16 mouse cellular contexts compared by ENCODE assay signal in genomic region chr19:59646231-59646630, GRCm38 (mm10).
"Had no signal": no experiment of that assay in that cellular context is flagged by ENCODE, and none has a peak within 500 bp of the region (broad histone marks: within the 10 kb centered on the region; RNA-seq: fewer than 3 reads in every experiment).

No protein-coding gene starts in this region.

- H3K27ac ChIP-seq: kidney, embryonic 15.5 days; left cerebral cortex, adult 2 months; liver, embryonic 13.5 days; midbrain, embryonic 13.5 days; neural tube, embryonic 13.5 days had no signal

- H3K4me3 ChIP-seq: kidney, embryonic 15.5 days; left cerebral cortex, adult 2 months; liver, embryonic 13.5 days; midbrain, embryonic 13.5 days; myocyte; neural tube, embryonic 13.5 days had no signal

- DNase-seq: kidney, adult 8-10 months; kidney, postnatal 10 days; kidney, postnatal 36 days; layer of hippocampus, postnatal 36 days; liver, embryonic 13.5 days; lung, adult 2 months; lung, postnatal 14 days; lung, postnatal 4 days; thymus, adult 18-20 months; thymus, postnatal 36 days had no signal

- H3K9ac ChIP-seq: kidney, embryonic 15.5 days; liver, embryonic 13.5 days; midbrain, embryonic 13.5 days; neural tube, embryonic 13.5 days had no signal

- H3K4me2 ChIP-seq: kidney, embryonic 15.5 days; liver, embryonic 13.5 days; midbrain, embryonic 13.5 days; neural tube, embryonic 13.5 days had no signal

- ATAC-seq: midbrain, embryonic 16.5 days had no signal

- H3K36me3 ChIP-seq: kidney, embryonic 15.5 days; liver, embryonic 13.5 days; midbrain, embryonic 13.5 days; neural tube, embryonic 13.5 days had no signal

- H3K9me3 ChIP-seq: kidney, embryonic 15.5 days; liver, embryonic 13.5 days; midbrain, embryonic 13.5 days; neural tube, embryonic 13.5 days had no signal

- H3K4me1 ChIP-seq: kidney, embryonic 15.5 days; liver, embryonic 13.5 days had no signal

- H3K27me3 ChIP-seq: kidney, embryonic 15.5 days; liver, embryonic 13.5 days; midbrain, embryonic 13.5 days; neural tube, embryonic 13.5 days had no signal
